Mouse (Mus musculus) limb, embryonic 14.5 days (tissue): ENCODE measurements at regions not wholly inside any gene's neighbourhood (a gene's known extent, or its start where the extent isn't known, plus 50 kb on each side); places are given as distances from the start of the nearest gene placed in this dataset.

ENCODE experiments used
- ATAC-seq: fragments of 200-750 bp; cut with Nextera tagmentation; 2 replicates; pipeline ENCODE4 v1.8.0; 2017; ENCODE audit warnings: low read depth, moderate number of reproducible peaks, moderate TSS enrichment; ENCODE audit not compliant: low FRiP score
- DNase-seq: peaks from one replicate; pipeline ENCODE4 v3.0.0-alpha.2; 2015; ENCODE audit warnings: low spot score
- H3K27ac ChIP-seq: fragments of 300-500 bp; sonication (generic); replicated peaks from 2 replicates; pipeline ENCODE4 v1.5.1; 2014; ENCODE audit warnings: low read depth, mild to moderate bottlenecking, low read length, moderate library complexity, mixed read lengths
- H3K27me3 ChIP-seq: fragments of 300-500 bp; sonication (generic); 2 replicates; pipeline ENCODE4 v1.6.1; 2014; ENCODE audit warnings: low read length, mixed read lengths; ENCODE audit not compliant: control insufficient read depth, insufficient read depth
- H3K36me3 ChIP-seq: fragments of 300-500 bp; sonication (generic); 2 replicates; pipeline ENCODE4 v1.6.1; 2014; ENCODE audit warnings: mild to moderate bottlenecking, low read length, moderate library complexity, mixed read lengths; ENCODE audit not compliant: control insufficient read depth, insufficient read depth
- H3K4me1 ChIP-seq: fragments of 300-500 bp; sonication (generic); 2 replicates; pipeline ENCODE4 v1.6.1; 2014; ENCODE audit warnings: antibody characterized with exemption, low read length, mixed read lengths; ENCODE audit not compliant: control insufficient read depth, insufficient read depth
- H3K4me2 ChIP-seq: fragments of 300-500 bp; sonication (generic); replicated peaks from 2 replicates; pipeline ENCODE4 v1.6.1; 2014; ENCODE audit warnings: low read depth, mild to moderate bottlenecking, low read length, moderate library complexity; ENCODE audit not compliant: severe bottlenecking
- H3K4me3 ChIP-seq: fragments of 300-500 bp; sonication (generic); replicated peaks from 2 replicates; pipeline ENCODE4 v1.5.1; 2014; ENCODE audit warnings: low read length
- H3K9ac ChIP-seq: fragments of 300-500 bp; sonication (generic); 2 replicates; pipeline ENCODE4 v1.6.1; 2014; ENCODE audit warnings: mild to moderate bottlenecking, low read depth, low read length, moderate library complexity; ENCODE audit not compliant: severe bottlenecking
- H3K9me3 ChIP-seq: fragments of 300-500 bp; sonication (generic); 2 replicates; pipeline ENCODE4 v1.6.1; 2016; ENCODE audit warnings: low read length; ENCODE audit not compliant: control insufficient read depth
- POLR2A ChIP-seq: fragments of 200-500 bp; IDR thresholded peaks from 2 replicates; pipeline ENCODE4 v1.8.0; 2012; ENCODE audit warnings: inconsistent platforms, mild to moderate bottlenecking, moderate library complexity, borderline replicate concordance; ENCODE audit not compliant: insufficient read depth, insufficient read length; ENCODE audit errors: extremely low read depth
- WGBS: fragments of 180-500 bp; shearing (Covaris S2); extraction: QIAGEN DNeasy Blood & Tissue Kit; methylation state at CpG from one replicate; pipeline ENCODE4 v1.1.7; 2014; 5-methylcytosine and 5-hydroxymethylcytosine counted together

- 81% methylated on average over 1 of the region's 1 CpGs for WGBS
- no peaks in the 10 kb centered on the region for H3K9me3 ChIP-seq
- no peak for TF ChIP-seq POLR2A
- no peak overlapping the region for H3K4me3 ChIP-seq
- DNase-seq = no peak
- H3K4me2 ChIP-seq = no peak overlapping the region
- H3K9ac ChIP-seq = no peak overlapping the region
- H3K27ac ChIP-seq = no peak overlapping the region
- H3K4me1 ChIP-seq = no peaks in the 10 kb centered on the region
- no peak for ATAC-seq
- H3K36me3 ChIP-seq = no peaks in the 10 kb centered on the region
- no peaks in the 10 kb centered on the region for H3K27me3 ChIP-seq
These were observed 427.8 kb upstream of the Rgma start for GRCm38 (mm10) chr7:72947531-72947930.

- Histone ChIP-seq H3K36me3 (no peaks in the 10 kb centered on the region), H3K4me2 (no peak overlapping the region), H3K9ac (no peak overlapping the region), H3K9me3 (no peaks in the 10 kb centered on the region), H3K4me3 (no peak overlapping the region), H3K27ac (no peak overlapping the region), H3K27me3 (no peaks in the 10 kb centered on the region), H3K4me1 (no peaks in the 10 kb centered on the region)
- ATAC-seq = no peak
- no peak for TF ChIP-seq POLR2A
- WGBS = 56% methylated on average over 5 of the region's 5 CpGs
- DNase-seq = no peak
These were observed 427.3 kb upstream of the Rgma start for GRCm38 (mm10) chr7:72948026-72948425.

GRCm38 (mm10) chr7:72948666-72949065 is 426.6 kb upstream of the Rgma start:
- DNase-seq (no peak), ATAC-seq (no peak)
- H3K4me1 ChIP-seq = no peaks in the 10 kb centered on the region
- 33% methylated on average over 3 of the region's 3 CpGs for WGBS
- no peak for TF ChIP-seq POLR2A
- no peak overlapping the region for H3K9ac ChIP-seq
- no peak overlapping the region for H3K4me2 ChIP-seq
- no peaks in the 10 kb centered on the region for H3K27me3 ChIP-seq
- no peaks in the 10 kb centered on the region for H3K36me3 ChIP-seq
- H3K27ac ChIP-seq = no peak overlapping the region
- no peaks in the 10 kb centered on the region for H3K9me3 ChIP-seq
- no peak overlapping the region for H3K4me3 ChIP-seq

GRCm38 (mm10) chr7:72949886-72950285 is 425.4 kb upstream of the Rgma start:
- Histone ChIP-seq H3K27ac (no peak overlapping the region), H3K36me3 (no peaks in the 10 kb centered on the region), H3K4me1 (no peaks in the 10 kb centered on the region), H3K27me3 (no peaks in the 10 kb centered on the region), H3K4me3 (no peak overlapping the region), H3K9ac (no peak overlapping the region), H3K9me3 (no peaks in the 10 kb centered on the region), H3K4me2 (no peak overlapping the region)
- 59% methylated on average over 7 of the region's 7 CpGs for WGBS
- ATAC-seq (no peak), DNase-seq (no peak)
- TF ChIP-seq POLR2A = no peak

GRCm38 (mm10) chr7:72957674-72958073 is 417.6 kb upstream of the Rgma start:
- ATAC-seq = no peak
- 53% methylated on average over 4 of the region's 4 CpGs for WGBS
- no peaks in the 10 kb centered on the region for H3K9me3 ChIP-seq

GRCm38 (mm10) chr7:72961321-72961720 is 414.0 kb upstream of the Rgma start:
- no peak for TF ChIP-seq POLR2A
- Histone ChIP-seq H3K27ac (no peak overlapping the region), H3K9me3 (no peaks in the 10 kb centered on the region), H3K36me3 (no peaks in the 10 kb centered on the region), H3K4me3 (no peak overlapping the region), H3K27me3 (no peaks in the 10 kb centered on the region), H3K4me1 (peaks cover 2% of the 10 kb centered on the region; the same call in 1 of the 2 replicates), H3K9ac (no peak overlapping the region), H3K4me2 (no peak overlapping the region)
- no peak for ATAC-seq
- WGBS = 82% methylated on average over 4 of the region's 4 CpGs
- DNase-seq = no peak

More at GRCm38 (mm10) chr7:72957674-72958073, 417.6 kb upstream of the Rgma start:
- Histone ChIP-seq H3K9ac (no peak overlapping the region), H3K4me1 (peaks cover 2% of the 10 kb centered on the region; the same call in 1 of the 2 replicates), H3K4me3 (no peak overlapping the region), H3K36me3 (no peaks in the 10 kb centered on the region), H3K27me3 (no peaks in the 10 kb centered on the region), H3K27ac (no peak overlapping the region), H3K4me2 (no peak overlapping the region)
- TF ChIP-seq POLR2A = no peak
- DNase-seq = no peak
